Mouse (Mus musculus) lung, embryonic 15.5 days (tissue): Measurements from ENCODE around the gene Ppme1. TPM values are rescaled to one million over a fixed set of nuclear protein-coding genes. Genes with fewer than 3 reads are reported as not detected.
A peak's percentile ranks its signal among the peaks of the same experiment; 100 is the strongest.

Experiments used
- ATAC-seq: fragments of 200-750 bp; cut with Nextera tagmentation; 2 replicates; pipeline ENCODE4 v1.8.0; 2017; ENCODE audit warnings: moderate number of reproducible peaks, borderline replicate concordance; ENCODE audit not compliant: low FRiP score, low TSS enrichment; ENCODE audit errors: extremely low read depth
- H3K27ac ChIP-seq: fragments of 300-500 bp; sonication (generic); 2 replicates; pipeline ENCODE4 v1.5.1; 2015; ENCODE audit warnings: moderate library complexity, mild to moderate bottlenecking, inconsistent platforms
- H3K27me3 ChIP-seq: fragments of 300-500 bp; sonication (generic); 2 replicates; pipeline ENCODE4 v1.6.1; 2015; ENCODE audit warnings: inconsistent platforms
- H3K36me3 ChIP-seq: fragments of 300-500 bp; sonication (generic); 2 replicates; pipeline ENCODE4 v1.6.1; 2015; ENCODE audit warnings: inconsistent platforms
- H3K4me1 ChIP-seq: fragments of 300-500 bp; sonication (generic); 2 replicates; pipeline ENCODE4 v1.6.1; 2015; ENCODE audit warnings: inconsistent platforms
- H3K4me2 ChIP-seq: fragments of 300-500 bp; sonication (generic); 2 replicates; pipeline ENCODE4 v1.6.1; 2015; ENCODE audit warnings: inconsistent platforms, mild to moderate bottlenecking, moderate library complexity
- H3K4me3 ChIP-seq: fragments of 300-500 bp; sonication (generic); 2 replicates; pipeline ENCODE4 v1.5.1; 2015; ENCODE audit warnings: mild to moderate bottlenecking, inconsistent platforms
- H3K9ac ChIP-seq: fragments of 300-500 bp; sonication (generic); 2 replicates; pipeline ENCODE4 v1.6.1; 2015; ENCODE audit warnings: inconsistent platforms
- H3K9me3 ChIP-seq: fragments of 300-500 bp; sonication (generic); 2 replicates; pipeline ENCODE4 v1.6.1; 2016; ENCODE audit warnings: inconsistent platforms
- whole genome bisulfite sequencing: fragments of 180-500 bp; shearing (Covaris S2); methylation state at CpG from one replicate; pipeline ENCODE4 v1.1.7; 2015; 5-methylcytosine and 5-hydroxymethylcytosine counted together
- polyA plus RNA-seq: library from polyadenylated mRNA; unstranded; fragments of >200 nt; fragmentation: Nextera tagmentation; extraction: Ambion mirVana; gene quantifications from 2 replicates; pipeline ENCODE4 v1.2.1, GENCODE M21; 2015

Gene Ppme1
- polyA plus RNA-seq, 1 experiment from 2014 or later = 63.5 TPM

DNA sequence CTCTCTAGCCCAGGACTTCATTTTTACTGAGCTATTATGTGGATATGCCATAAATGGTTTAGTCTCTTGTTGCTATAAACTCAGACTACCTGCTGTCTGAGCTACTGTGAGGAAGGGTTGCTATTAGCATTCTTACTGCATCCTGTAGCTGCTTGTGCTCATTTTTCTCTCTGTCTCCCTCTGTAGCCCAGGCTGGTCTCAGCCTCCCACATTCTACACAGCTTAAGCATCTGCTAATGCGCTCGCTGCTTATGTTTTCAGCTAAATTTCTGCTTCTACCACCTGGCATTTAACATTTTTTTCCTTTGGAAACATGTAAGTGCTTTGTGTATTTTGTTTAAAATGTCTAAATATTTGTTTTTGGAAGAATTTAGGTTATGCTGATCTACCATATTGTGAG lies 76.4 kb downstream of the Ppme1 start:
- Histone ChIP-seq H3K4me2 (no peak overlapping the region), H3K4me3 (no peak overlapping the region), H3K36me3 (peaks cover 8% of the 10 kb centered on the region; the same call in 1 of the 2 replicates), H3K4me1 (peaks cover 5% of the 10 kb centered on the region; the same call in 1 of the 2 replicates), H3K27ac (no peak overlapping the region), H3K9ac (no peak overlapping the region), H3K9me3 (no peaks in the 10 kb centered on the region), H3K27me3 (no peaks in the 10 kb centered on the region)
- ATAC-seq = no peak
- WGBS = 95% methylated on average over 2 of the region's 2 CpGs

DNA sequence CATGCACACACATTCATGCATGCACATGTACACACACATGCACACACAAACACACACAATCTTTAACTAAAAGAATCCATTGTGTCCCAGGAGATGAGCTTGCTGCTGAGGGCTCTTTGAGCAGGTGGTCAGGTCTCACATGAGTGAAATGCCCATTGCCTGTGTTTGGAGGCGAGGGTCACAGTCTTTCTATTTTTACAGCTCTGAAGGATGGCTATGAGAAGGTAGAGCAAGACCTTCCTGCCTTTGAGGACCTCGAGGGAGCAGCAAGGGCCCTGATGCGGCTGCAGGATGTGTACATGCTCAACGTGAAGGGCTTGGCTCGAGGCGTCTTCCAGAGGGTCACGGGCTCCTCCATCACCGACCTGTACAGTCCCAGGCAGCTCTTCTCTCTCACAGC lies 78.6 kb downstream of the Ppme1 start:
- no peak overlapping the region for H3K27ac ChIP-seq
- H3K9me3 ChIP-seq = no peaks in the 10 kb centered on the region
- no peak for ATAC-seq
- H3K9ac ChIP-seq = no peak overlapping the region
- peaks cover 20% of the 10 kb centered on the region for H3K4me1 ChIP-seq
- peaks cover 8% of the 10 kb centered on the region; the same call in 1 of the 2 replicates for H3K36me3 ChIP-seq
- no peaks in the 10 kb centered on the region for H3K27me3 ChIP-seq
- no peak overlapping the region for H3K4me2 ChIP-seq
- 72% methylated on average over 8 of the region's 8 CpGs for WGBS
- no peak overlapping the region for H3K4me3 ChIP-seq

DNA sequence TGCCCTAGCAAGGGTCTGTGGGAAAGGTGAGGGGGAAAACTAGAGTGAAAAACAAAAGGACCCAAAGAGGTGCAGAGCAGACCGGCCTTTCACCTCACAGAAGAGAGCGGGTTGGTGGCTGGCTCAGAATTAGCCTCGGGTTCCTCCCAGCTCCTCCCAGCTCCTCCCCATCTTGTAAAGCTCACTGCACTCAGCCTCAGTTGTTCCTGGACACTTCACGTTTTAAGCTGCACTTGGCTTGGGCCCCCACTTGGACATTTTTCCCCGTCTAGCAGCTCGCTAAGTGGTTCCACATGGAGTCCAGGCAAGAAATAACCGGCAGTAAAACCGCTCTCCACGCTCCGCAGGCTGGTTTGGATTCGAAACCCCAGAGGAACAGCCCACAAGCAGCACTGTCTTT lies 83.5 kb downstream of the Ppme1 start:
- no peaks in the 10 kb centered on the region for H3K9me3 ChIP-seq
- H3K4me2 ChIP-seq = peak overlapping the region; percentile 47
- 21% methylated on average over 11 of the region's 11 CpGs for WGBS
- peak overlapping the region; percentile 98 for H3K27ac ChIP-seq
- H3K27me3 ChIP-seq = no peaks in the 10 kb centered on the region
- 0 out of 2 replicates have a peak overlapping the region, but pooled peaks have one; percentile 1 for H3K9ac ChIP-seq
- peaks cover 2% of the 10 kb centered on the region; the same call in 1 of the 2 replicates for H3K36me3 ChIP-seq
- peak; percentile 83 for ATAC-seq
- peaks cover 56% of the 10 kb centered on the region for H3K4me1 ChIP-seq
- peak overlapping the region; percentile 20 for H3K4me3 ChIP-seq

DNA sequence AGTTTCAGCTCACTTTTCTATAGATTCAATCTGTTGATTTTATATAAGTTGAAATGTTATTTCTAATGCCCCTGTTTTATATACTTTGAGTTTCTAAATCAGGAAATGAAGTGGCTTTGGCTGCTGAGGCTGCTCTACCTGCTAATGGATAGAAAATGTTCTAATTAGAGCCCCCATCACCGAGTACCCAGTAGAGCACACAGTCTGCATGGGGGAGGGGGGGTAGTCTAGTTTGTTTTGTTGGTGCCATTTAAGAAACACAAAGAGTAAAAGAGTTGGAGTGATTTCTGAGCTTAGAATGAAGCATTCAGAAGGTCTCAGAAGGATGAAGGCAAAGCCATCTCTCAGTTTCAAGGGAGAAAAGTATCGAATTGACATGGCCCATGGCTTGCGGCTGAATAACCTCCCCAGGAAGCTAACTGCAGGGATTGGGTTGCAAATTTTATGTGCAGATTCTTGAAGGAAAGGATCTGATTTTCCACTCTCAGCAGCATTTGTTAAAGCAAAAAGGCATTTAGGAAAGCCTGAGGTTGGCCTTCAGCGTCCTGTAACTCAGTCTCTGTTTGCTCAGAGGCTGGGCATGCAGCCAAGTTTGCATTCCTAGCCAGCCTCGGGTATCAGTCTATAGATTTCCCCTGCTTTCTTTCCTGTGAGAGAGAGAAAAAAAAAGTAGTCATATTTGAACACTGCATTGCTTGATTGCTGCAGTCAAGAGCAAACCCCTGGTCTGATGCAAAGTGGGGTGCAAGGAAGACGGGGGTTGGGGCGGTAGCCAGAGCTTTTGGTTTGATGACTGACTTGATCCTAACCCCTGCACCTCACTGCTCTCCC lies 84.1 kb downstream of the Ppme1 start:
- no peaks in the 10 kb centered on the region for H3K9me3 ChIP-seq
- peak overlapping the region; percentile 20 for H3K4me3 ChIP-seq
- H3K27me3 ChIP-seq = no peaks in the 10 kb centered on the region
- peaks cover 2% of the 10 kb centered on the region; the same call in 1 of the 2 replicates for H3K36me3 ChIP-seq
- H3K4me2 ChIP-seq = peak overlapping the region; percentile 47
- H3K27ac ChIP-seq = peak overlapping the region; percentile 98
- peak; percentile 88 for ATAC-seq
- WGBS = 5% methylated on average over 7 of the region's 7 CpGs
- H3K4me1 ChIP-seq = peaks cover 56% of the 10 kb centered on the region
- H3K9ac ChIP-seq = 0 out of 2 replicates have a peak overlapping the region, but pooled peaks have one; percentile 1

DNA sequence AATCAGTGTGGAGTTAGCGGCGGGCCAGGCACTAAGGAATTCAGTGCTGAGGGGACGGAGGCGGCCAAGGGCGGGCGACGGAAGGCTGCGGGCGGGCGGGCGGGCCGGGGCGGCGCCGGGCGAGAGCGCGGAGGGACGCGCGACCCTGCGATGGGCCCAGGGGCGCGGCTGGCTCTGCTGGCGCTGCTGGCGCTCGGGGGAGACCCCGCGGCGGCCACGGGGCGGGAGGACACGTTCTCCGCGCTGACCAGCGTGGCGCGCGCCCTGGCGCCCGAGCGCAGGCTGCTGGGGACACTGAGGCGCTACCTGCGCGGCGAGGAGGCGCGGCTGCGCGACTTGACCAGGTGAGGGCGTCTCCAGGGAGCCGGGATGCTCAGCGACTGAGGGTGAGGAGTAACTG lies 86.7 kb downstream of the Ppme1 start, which contains the start of gene P4ha3:
Gene P4ha3, plus strand, starts transcription at position 138 of the 400 bp plus-strand sequence.
- peak within 1 kb of the TSS; percentile 86 for H3K4me2 ChIP-seq
- under 1% methylated on average over 48 of the region's 53 CpGs for WGBS
- H3K27ac ChIP-seq = peak within 1 kb of the TSS; percentile 98
- H3K9me3 ChIP-seq = no peaks in the 10 kb centered on the region
- H3K9ac ChIP-seq = peak within 1 kb of the TSS; percentile 66
- H3K4me1 ChIP-seq = peaks cover 54% of the 10 kb centered on the region
- peak within 1 kb of the TSS; percentile 60 for H3K4me3 ChIP-seq
- no peaks in the 10 kb centered on the region for H3K36me3 ChIP-seq
- ATAC-seq = peak; percentile 37
- no peaks in the 10 kb centered on the region for H3K27me3 ChIP-seq

DNA sequence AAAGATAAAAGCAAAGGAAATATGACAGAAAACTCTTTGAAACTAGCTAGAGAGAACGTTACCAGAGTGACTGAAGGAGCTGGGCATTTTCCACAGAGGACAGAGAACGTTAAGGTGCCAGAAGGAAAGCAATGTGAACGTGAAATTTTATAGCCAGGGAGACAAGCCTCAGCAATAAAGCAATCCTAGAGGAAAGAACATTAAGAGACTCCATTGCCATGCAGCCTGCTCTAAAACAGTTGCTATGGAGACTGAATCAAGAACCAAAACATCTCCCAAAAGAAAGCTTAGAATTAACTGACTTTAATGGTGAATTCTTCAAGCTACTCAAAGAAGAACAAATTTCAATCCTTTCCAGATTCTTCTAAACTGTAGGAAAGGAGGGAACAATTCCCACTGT lies 88.8 kb downstream of the Ppme1 start:
- Histone ChIP-seq H3K9me3 (no peaks in the 10 kb centered on the region), H3K9ac (no peak overlapping the region), H3K4me1 (peaks cover 34% of the 10 kb centered on the region), H3K4me3 (no peak overlapping the region), H3K27ac (no peak overlapping the region), H3K36me3 (no peaks in the 10 kb centered on the region), H3K27me3 (no peaks in the 10 kb centered on the region), H3K4me2 (no peak overlapping the region)
- 42% methylated on average over 3 of the region's 3 CpGs for WGBS
- no peak for ATAC-seq

DNA sequence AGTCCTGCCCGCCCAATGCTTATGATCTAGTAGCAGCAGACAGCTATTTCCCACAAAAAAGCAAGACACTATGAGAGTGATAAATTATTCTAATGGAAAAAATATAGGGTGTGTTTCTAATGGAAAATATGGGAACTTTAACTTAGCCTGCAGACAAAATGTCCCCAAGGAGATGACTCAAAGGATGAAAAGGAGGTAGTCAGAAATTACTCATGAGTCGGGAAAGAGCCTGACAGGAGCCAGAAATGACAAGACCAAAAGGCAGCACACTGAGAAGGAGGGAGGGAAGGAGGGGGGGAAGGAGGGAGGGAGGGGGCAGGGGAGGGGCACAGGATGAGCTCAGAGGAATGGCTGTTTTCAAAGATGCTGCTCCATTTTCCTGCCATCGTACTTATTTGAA lies 90.5 kb downstream of the Ppme1 start:
- no peaks in the 10 kb centered on the region for H3K27me3 ChIP-seq
- WGBS = 54% methylated on average over 3 of the region's 3 CpGs
- H3K4me2 ChIP-seq = no peak overlapping the region
- H3K4me1 ChIP-seq = peaks cover 19% of the 10 kb centered on the region
- H3K36me3 ChIP-seq = no peaks in the 10 kb centered on the region
- H3K9ac ChIP-seq = no peak overlapping the region
- ATAC-seq = no peak
- no peaks in the 10 kb centered on the region for H3K9me3 ChIP-seq
- H3K4me3 ChIP-seq = no peak overlapping the region
- H3K27ac ChIP-seq = no peak overlapping the region

DNA sequence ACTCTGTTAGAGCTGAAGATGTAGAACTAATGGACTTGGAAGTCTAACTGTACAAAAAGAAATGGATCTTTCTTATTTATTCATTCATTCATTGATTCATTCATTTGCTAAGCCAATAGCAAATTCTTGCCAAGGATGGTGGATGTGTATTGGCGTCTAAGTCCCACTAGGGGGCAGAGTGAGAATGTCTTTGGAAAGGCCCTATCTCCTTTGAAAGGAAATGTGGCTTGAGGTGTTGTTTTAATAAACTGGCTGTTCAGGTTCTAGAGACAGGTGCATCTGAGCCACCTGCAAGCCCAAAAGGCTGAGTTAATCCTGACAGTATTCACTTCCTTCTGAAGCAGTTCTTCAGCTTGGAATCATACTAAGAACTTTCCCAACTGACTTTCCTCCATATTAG lies 92.3 kb downstream of the Ppme1 start:
- Histone ChIP-seq H3K27ac (no peak overlapping the region), H3K4me3 (no peak overlapping the region), H3K27me3 (no peaks in the 10 kb centered on the region), H3K9ac (no peak overlapping the region), H3K36me3 (no peaks in the 10 kb centered on the region), H3K9me3 (no peaks in the 10 kb centered on the region), H3K4me1 (0 out of 2 replicates have a peak, but pooled peaks cover 2% of the 10 kb centered on the region), H3K4me2 (no peak overlapping the region)
- 0% methylated on average over 1 of the region's 1 CpGs for WGBS
- no peak for ATAC-seq

Other genes starting within 250 kb of the Ppme1 start
- gene Lipt2, start 213.0 kb downstream of the Ppme1 start, polyA plus RNA-seq = 20.1 and 22.1 TPM in 2 replicates
- 1.5 TPM in 2 replicates for gene Kcne3, start 195.8 kb downstream of the Ppme1 start, polyA plus RNA-seq
- 2.2 and 2.4 TPM in 2 replicates for gene Pgm2l1, start 144.9 kb downstream of the Ppme1 start, polyA plus RNA-seq
- gene P4ha3, start 86.8 kb downstream of the Ppme1 start, polyA plus RNA-seq = 14.6 and 16.4 TPM in 2 replicates
- gene C2cd3, start 74 bp downstream of the Ppme1 start, polyA plus RNA-seq = 20.0 and 20.7 TPM in 2 replicates
- gene Ucp3, start 100.7 kb upstream of the Ppme1 start, polyA plus RNA-seq = 0.06 TPM in 1 of 2 replicates, not detected in the other
- 246 and 279 TPM in 2 replicates for gene Ucp2, start 121.0 kb upstream of the Ppme1 start, polyA plus RNA-seq
- gene Dnajb13, start 142.7 kb upstream of the Ppme1 start, polyA plus RNA-seq = 4.1 and 4.2 TPM in 2 replicates
- gene Coa4, start 164.8 kb upstream of the Ppme1 start, polyA plus RNA-seq = 20.0 and 23.1 TPM in 2 replicates
- 85.2 and 90.7 TPM in 2 replicates for gene Rab6a, start 235.1 kb upstream of the Ppme1 start, polyA plus RNA-seq
- 77.0 and 82.1 TPM in 2 replicates for gene Mrpl48, start 236.0 kb upstream of the Ppme1 start, polyA plus RNA-seq